In the genomic region with DNA sequence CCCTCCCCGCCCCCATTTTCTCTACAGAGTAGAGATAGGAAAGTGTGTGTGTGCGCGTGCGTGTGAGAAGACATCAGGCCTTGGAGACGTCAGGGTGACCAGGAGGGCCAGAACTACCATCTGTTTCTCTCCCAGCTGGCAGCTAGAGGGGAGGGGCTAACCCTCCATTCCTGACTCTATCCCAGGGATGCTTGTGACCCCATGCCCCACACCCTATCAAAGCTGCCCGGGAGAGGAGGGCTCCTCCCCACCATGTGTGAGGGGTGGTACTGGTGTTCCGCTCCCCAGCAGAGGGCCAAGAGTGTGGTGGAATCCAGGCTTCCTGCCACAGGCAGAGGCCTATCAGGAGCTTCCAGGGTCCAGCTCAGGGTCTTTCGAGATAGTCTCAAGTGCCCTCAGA, we compare ENCODE assay signal across 11 mouse cellular contexts. TPM values are rescaled to one million over a fixed set of nuclear protein-coding genes. Genes with fewer than 3 reads are reported as not detected.
DNase-seq lines count a peak whose midpoint lies in the region; ATAC-seq and TF ChIP-seq lines count a peak whose summit lies in the region.
"Had no signal": no experiment of that assay in that cellular context is flagged by ENCODE, and none has a peak within 500 bp of the region (broad histone marks: within the 10 kb centered on the region; RNA-seq: fewer than 3 reads in every experiment).

No protein-coding gene starts in this region.

- no peak overlapping the region for H3K27ac ChIP-seq in gastrocnemius, adult 2 months
- H3K27ac ChIP-seq in stomach, embryonic 16.5 days (ENCODE audit: low read length), result no peak overlapping the region
- no peak overlapping the region for H3K27ac ChIP-seq in stomach, postnatal 0 days (replicated peaks)
- H3K27ac ChIP-seq in intestine, embryonic 14.5 days (ENCODE audit: low read depth), result no peak overlapping the region

- DNase-seq in gastrocnemius, postnatal 25 days, result peak; percentile 4
- DNase-seq in gastrocnemius, adult 2 months, result no peak
- DNase-seq in stomach, postnatal 0 days (ENCODE audit: low spot score), result no peak
- no peak for DNase-seq in intestine, embryonic 14.5 days (ENCODE audit: low spot score)
- DNase-seq in frontal cortex, postnatal 36 days (ENCODE audit: low spot score in 2 of 2), result no peak
- DNase-seq in T-cell, adult 2 months (ENCODE audit: low spot score), result no peak
- no peak for DNase-seq in testis, postnatal 14 days (ENCODE audit: low spot score)
- DNase-seq: gastrocnemius, postnatal 10 days; lung, adult 18-20 months; right cerebral cortex, postnatal 14 days had no signal

- H3K9me3 ChIP-seq in stomach, embryonic 16.5 days (replicated peaks; ENCODE audit: control insufficient read depth, low read length), result no peaks in the 10 kb centered on the region
- no peaks in the 10 kb centered on the region for H3K9me3 ChIP-seq in stomach, postnatal 0 days (ENCODE audit: control insufficient read depth, low read length)
- no peaks in the 10 kb centered on the region for H3K9me3 ChIP-seq in intestine, embryonic 14.5 days (ENCODE audit: control insufficient read depth, low read length)

- no peaks in the 10 kb centered on the region for H3K4me1 ChIP-seq in stomach, embryonic 16.5 days (ENCODE audit: control insufficient read depth, insufficient read depth, low read length)
- H3K4me1 ChIP-seq in stomach, postnatal 0 days (replicated peaks; ENCODE audit: control insufficient read depth, insufficient read depth), result no peaks in the 10 kb centered on the region
- H3K4me1 ChIP-seq in intestine, embryonic 14.5 days (replicated peaks; ENCODE audit: control insufficient read depth, insufficient read depth, low read length), result no peaks in the 10 kb centered on the region

- no peak overlapping the region for H3K4me2 ChIP-seq in stomach, embryonic 16.5 days (ENCODE audit: low read depth, low read length)
- H3K4me2 ChIP-seq in stomach, postnatal 0 days (replicated peaks; ENCODE audit: low read depth), result no peak overlapping the region
- no peak overlapping the region for H3K4me2 ChIP-seq in intestine, embryonic 14.5 days (ENCODE audit: low read length)

- peak; percentile 30; the same call in 1 of the 2 replicates for ATAC-seq in stomach, embryonic 16.5 days (ENCODE audit: insufficient read depth, low FRiP score)
- no peak for ATAC-seq in stomach, postnatal 0 days (ENCODE audit: low FRiP score, low TSS enrichment)
- ATAC-seq in intestine, embryonic 14.5 days (replicated peaks; ENCODE audit: low FRiP score, low TSS enrichment, low read depth), result peak; percentile 33; the same call in 1 of the 2 replicates

- 49% methylated on average over 8 of the region's 8 CpGs for WGBS in stomach, embryonic 16.5 days
- 57% methylated on average over 8 of the region's 8 CpGs for WGBS in stomach, postnatal 0 days
- WGBS in intestine, embryonic 14.5 days, result 41% methylated on average over 8 of the region's 8 CpGs

- no peaks in the 10 kb centered on the region for H3K36me3 ChIP-seq in stomach, embryonic 16.5 days (ENCODE audit: control insufficient read depth, insufficient read depth, low read length)
- H3K36me3 ChIP-seq in stomach, postnatal 0 days (ENCODE audit: control insufficient read depth, insufficient read depth, low read length), result no peaks in the 10 kb centered on the region
- no peaks in the 10 kb centered on the region for H3K36me3 ChIP-seq in intestine, embryonic 14.5 days (ENCODE audit: control insufficient read depth, insufficient read depth, low read length)

- peaks cover 44% of the 10 kb centered on the region for H3K27me3 ChIP-seq in stomach, embryonic 16.5 days (ENCODE audit: control insufficient read depth, insufficient read depth, low read length)
- H3K27me3 ChIP-seq in stomach, postnatal 0 days (ENCODE audit: control insufficient read depth, insufficient read depth, low read length), result peaks cover 6% of the 10 kb centered on the region; the same call in 1 of the 2 replicates
- H3K27me3 ChIP-seq in intestine, embryonic 14.5 days (replicated peaks; ENCODE audit: control insufficient read depth, insufficient read depth, low read length), result peaks cover 38% of the 10 kb centered on the region

- H3K4me3 ChIP-seq in gastrocnemius, adult 2 months, result no peak overlapping the region
- no peak overlapping the region for H3K4me3 ChIP-seq in stomach, embryonic 16.5 days (replicated peaks; ENCODE audit: low read length)
- no peak overlapping the region for H3K4me3 ChIP-seq in stomach, postnatal 0 days (ENCODE audit: low read depth, low read length)
- no peak overlapping the region for H3K4me3 ChIP-seq in intestine, embryonic 14.5 days (ENCODE audit: low read depth, low read length)

- no peak overlapping the region for H3K9ac ChIP-seq in stomach, embryonic 16.5 days (ENCODE audit: low read length)
- H3K9ac ChIP-seq in stomach, postnatal 0 days (ENCODE audit: low read length), result no peak overlapping the region
- H3K9ac ChIP-seq in intestine, embryonic 14.5 days (ENCODE audit: low read length), result no peak overlapping the region

- TF ChIP-seq EP300 in stomach, postnatal 0 days (optimal IDR thresholded peaks at IDR 0.05), result no peak

- no peak for TF ChIP-seq CTCF in gastrocnemius, adult 2 months (IDR thresholded peaks at IDR 0.05)
- TF ChIP-seq CTCF in stomach, postnatal 0 days (IDR thresholded peaks at IDR 0.05; ENCODE audit: low read depth), result no peak

- intact Hi-C loops in gastrocnemius, adult 2 months (cut with DNase I), result no loop called here

RNA-seq across cellular contexts. Expression of a gene that starts 1.7 kb away (rescaled TPM):
- 1 to 10 TPM; 1.3 to 1.8 TPM for total RNA-seq in gastrocnemius, postnatal 25 days (2021)
- total RNA-seq in gastrocnemius, adult 2 months (2021), result under 1 TPM; 0.71 to 0.81 TPM
- 5.3 and 5.4 TPM in 2 replicates for polyA plus RNA-seq in stomach, embryonic 16.5 days (2015; fragmentation: Nextera tagmentation; extraction: Ambion mirVana)
- 3.6 and 3.9 TPM in 2 replicates for polyA plus RNA-seq in stomach, postnatal 0 days (2015; fragmentation: Nextera tagmentation; extraction: Ambion mirVana)
- polyA plus RNA-seq in intestine, embryonic 14.5 days (2014; fragmentation: Nextera tagmentation; extraction: Ambion mirVana), result 17.2 TPM in 2 replicates

RNA-seq across cellular contexts. Expression of a gene that starts 25.7 kb away (rescaled TPM):
- total RNA-seq in gastrocnemius, postnatal 25 days (2021), result 1 to 10 TPM in 1 of 2 experiments, under 1 TPM in 1; 0.56 to 1.6 TPM
- 1 to 10 TPM; 1.1 to 1.2 TPM for total RNA-seq in gastrocnemius, adult 2 months (2021)
- polyA plus RNA-seq in stomach, embryonic 16.5 days (2015; fragmentation: Nextera tagmentation; extraction: Ambion mirVana), result 6.9 and 7.3 TPM in 2 replicates
- 6.4 and 7.9 TPM in 2 replicates for polyA plus RNA-seq in stomach, postnatal 0 days (2015; fragmentation: Nextera tagmentation; extraction: Ambion mirVana)
- 7.4 and 8.2 TPM in 2 replicates for polyA plus RNA-seq in intestine, embryonic 14.5 days (2014; fragmentation: Nextera tagmentation; extraction: Ambion mirVana)

RNA-seq across cellular contexts. Expression of a gene that starts 25.9 kb away (rescaled TPM):
- total RNA-seq in gastrocnemius, postnatal 25 days (2021), result 10 to 100 TPM; 65.8 to 66.9 TPM
- total RNA-seq in gastrocnemius, adult 2 months (2021), result 10 to 100 TPM; 61.0 to 87.7 TPM
- 281 and 302 TPM in 2 replicates for polyA plus RNA-seq in stomach, embryonic 16.5 days (2015; fragmentation: Nextera tagmentation; extraction: Ambion mirVana)
- 308 and 320 TPM in 2 replicates for polyA plus RNA-seq in stomach, postnatal 0 days (2015; fragmentation: Nextera tagmentation; extraction: Ambion mirVana)
- polyA plus RNA-seq in intestine, embryonic 14.5 days (2014; fragmentation: Nextera tagmentation; extraction: Ambion mirVana), result 398 and 414 TPM in 2 replicates

RNA-seq across cellular contexts. Expression of a gene that starts 58.0 kb away (rescaled TPM):
- total RNA-seq in gastrocnemius, postnatal 25 days (2021), result 10 to 100 TPM; 14.0 to 15.0 TPM
- 10 to 100 TPM; 11.2 to 14.5 TPM for total RNA-seq in gastrocnemius, adult 2 months (2021)
- polyA plus RNA-seq in stomach, embryonic 16.5 days (2015; fragmentation: Nextera tagmentation; extraction: Ambion mirVana), result 10.4 and 11.2 TPM in 2 replicates
- polyA plus RNA-seq in stomach, postnatal 0 days (2015; fragmentation: Nextera tagmentation; extraction: Ambion mirVana), result 7.0 and 7.8 TPM in 2 replicates
- polyA plus RNA-seq in intestine, embryonic 14.5 days (2014; fragmentation: Nextera tagmentation; extraction: Ambion mirVana), result 9.3 and 9.9 TPM in 2 replicates
